Mouse (Mus musculus): Measurements from ENCODE around the gene Atg2a.

GRCm38 (mm10) chr19:6235084-6236052, 6.1 kb upstream of the Atg2a start, which contains the start of gene Ppp2r5b:
- peak; percentile 62; the same call in 1 of the 2 replicates for TF ChIP-seq POLR2A (IDR thresholded peaks at IDR 0.05; ENCODE audit: extremely low read depth, insufficient read depth, low read length)
- peak; percentile 3; the same call in 1 of the 2 replicates for TF ChIP-seq CTCF (IDR thresholded peaks at IDR 0.05; ENCODE audit: extremely low read depth, insufficient read depth, low read length)
